18 mouse cellular contexts compared by ENCODE assay signal in genomic region chr14:53991390-53991789, GRCm38 (mm10).
DNase-seq lines count a peak whose midpoint lies in the region; ATAC-seq and TF ChIP-seq lines count a peak whose summit lies in the region.
"Had no signal": no experiment of that assay in that cellular context is flagged by ENCODE, and none has a peak within 500 bp of the region (broad histone marks: within the 10 kb centered on the region; RNA-seq: fewer than 3 reads in every experiment).

No protein-coding gene starts in this region.

- peak; percentile 42 for ATAC-seq in forebrain, embryonic 14.5 days
- no peak for ATAC-seq in forebrain, embryonic 12.5 days (ENCODE audit: low FRiP score)
- ATAC-seq: intestine, postnatal 0 days had no signal

- H3K4me3 ChIP-seq in forebrain, embryonic 14.5 days (ENCODE audit: low read depth, low read length): no peak overlapping the region
- no peak overlapping the region for H3K4me3 ChIP-seq in forebrain, embryonic 12.5 days (replicated peaks)
- H3K4me3 ChIP-seq in thymus, adult 2 months (ENCODE audit: control insufficient read depth, insufficient read depth, low read length): no peak overlapping the region
- H3K4me3 ChIP-seq: embryonic facial prominence, embryonic 12.5 days; heart, embryonic 12.5 days; hindbrain, embryonic 15.5 days; limb, embryonic 12.5 days had no signal

- no peaks in the 10 kb centered on the region for H3K9me3 ChIP-seq in forebrain, embryonic 14.5 days (replicated peaks; ENCODE audit: control insufficient read depth, low read length)
- no peaks in the 10 kb centered on the region for H3K9me3 ChIP-seq in forebrain, embryonic 12.5 days
- H3K9me3 ChIP-seq: embryonic facial prominence, embryonic 12.5 days; heart, embryonic 12.5 days; hindbrain, embryonic 15.5 days; limb, embryonic 12.5 days had no signal

- TF ChIP-seq POLR2A in thymus, adult 2 months (IDR thresholded peaks at IDR 0.05; ENCODE audit: control insufficient read depth, extremely low read depth, insufficient read depth, low read length, poor library complexity): no peak

- no peak overlapping the region for H3K27ac ChIP-seq in forebrain, embryonic 14.5 days (ENCODE audit: low read depth, low read length)
- H3K27ac ChIP-seq in forebrain, embryonic 12.5 days: no peak overlapping the region
- no peak overlapping the region; the same call in 1 of the 2 replicates for H3K27ac ChIP-seq in thymus, adult 2 months (ENCODE audit: control insufficient read depth, insufficient read depth, low read length)
- H3K27ac ChIP-seq: embryonic facial prominence, embryonic 12.5 days; hindbrain, embryonic 15.5 days; limb, embryonic 12.5 days; liver, embryonic 14.5 days had no signal

- no peak for TF ChIP-seq CTCF in thymus, adult 2 months (IDR thresholded peaks at IDR 0.05; ENCODE audit: borderline replicate concordance, control insufficient read depth, extremely low read depth, insufficient read depth, low read length, poor library complexity)

- peak; percentile 61 for DNase-seq in forebrain, embryonic 14.5 days (ENCODE audit: low spot score)
- peak; percentile 40 for DNase-seq in right cerebral cortex, adult 18-20 months
- no peak for DNase-seq in right cerebral cortex, postnatal 10 days (ENCODE audit: low spot score in 2 of 2)
- DNase-seq in thymus, adult 2 months: peak; percentile 38
- no peak for DNase-seq in embryo, embryonic 9.5 days (ENCODE audit: extremely low spot score)
- DNase-seq in lung, postnatal 36 days: no peak
- DNase-seq in lung, postnatal 4 days: no peak
- DNase-seq: adrenal gland, adult 8-10 months; cerebellum, adult 8-10 months; gastrocnemius, postnatal 36 days had no signal

- no peaks in the 10 kb centered on the region for H3K27me3 ChIP-seq in forebrain, embryonic 14.5 days (replicated peaks; ENCODE audit: control insufficient read depth, insufficient read depth, low read length)
- no peaks in the 10 kb centered on the region for H3K27me3 ChIP-seq in forebrain, embryonic 12.5 days
- no peaks in the 10 kb centered on the region for H3K27me3 ChIP-seq in thymus, adult 2 months (ENCODE audit: control insufficient read depth, insufficient read depth, low read length)
- H3K27me3 ChIP-seq: CH12.LX; embryonic facial prominence, embryonic 12.5 days; heart, embryonic 12.5 days; hindbrain, embryonic 15.5 days; limb, embryonic 12.5 days had no signal

- 33% methylated on average over 4 of the region's 4 CpGs for WGBS in forebrain, embryonic 14.5 days
- 36% methylated on average over 4 of the region's 4 CpGs for WGBS in forebrain, embryonic 12.5 days
- WGBS in thymus, adult 2 months: 16% methylated on average over 4 of the region's 4 CpGs

- H3K9ac ChIP-seq in forebrain, embryonic 14.5 days (ENCODE audit: low read length): no peak overlapping the region
- H3K9ac ChIP-seq in forebrain, embryonic 12.5 days: no peak overlapping the region
- H3K9ac ChIP-seq: embryonic facial prominence, embryonic 12.5 days; heart, embryonic 12.5 days; hindbrain, embryonic 15.5 days; limb, embryonic 12.5 days; liver, embryonic 14.5 days had no signal

- no peaks in the 10 kb centered on the region for H3K36me3 ChIP-seq in forebrain, embryonic 14.5 days (ENCODE audit: control insufficient read depth, insufficient read depth, low read length)
- H3K36me3 ChIP-seq in forebrain, embryonic 12.5 days (replicated peaks): no peaks in the 10 kb centered on the region
- H3K36me3 ChIP-seq in thymus, adult 2 months (ENCODE audit: control insufficient read depth, insufficient read depth, low read length): no peaks in the 10 kb centered on the region
- H3K36me3 ChIP-seq: embryonic facial prominence, embryonic 12.5 days; heart, embryonic 12.5 days; hindbrain, embryonic 15.5 days; limb, embryonic 12.5 days had no signal

- no peak overlapping the region for H3K4me2 ChIP-seq in forebrain, embryonic 14.5 days (ENCODE audit: low read length)
- H3K4me2 ChIP-seq in forebrain, embryonic 12.5 days: no peak overlapping the region
- H3K4me2 ChIP-seq: embryonic facial prominence, embryonic 12.5 days; heart, embryonic 12.5 days; hindbrain, embryonic 15.5 days; limb, embryonic 12.5 days had no signal

- H3K4me1 ChIP-seq in forebrain, embryonic 14.5 days (ENCODE audit: control insufficient read depth, insufficient read depth, low read length): peaks cover 20% of the 10 kb centered on the region
- H3K4me1 ChIP-seq in forebrain, embryonic 12.5 days: peaks cover 21% of the 10 kb centered on the region
- H3K4me1 ChIP-seq in thymus, adult 2 months (replicated peaks; ENCODE audit: control insufficient read depth, insufficient read depth, low read length): no peaks in the 10 kb centered on the region; the same call in 1 of the 2 replicates
- H3K4me1 ChIP-seq: embryonic facial prominence, embryonic 12.5 days; heart, embryonic 12.5 days had no signal

Comparison
In these comparisons a context has a peak if more than half of its experiments do, and no peak if none do; other contexts are left out.
1. DNase-seq: peak in forebrain, embryonic 14.5 days (single experiment), right cerebral cortex, adult 18-20 months (single experiment) and thymus, adult 2 months (single experiment); none in right cerebral cortex, postnatal 10 days (0 of 2), embryo, embryonic 9.5 days (single experiment), lung, postnatal 36 days (single experiment) and lung, postnatal 4 days (0 of 2).